Mouse (Mus musculus) heart, postnatal 25 days (tissue): ENCODE measurements at regions not wholly inside any gene's neighbourhood (a gene's known extent, or its start where the extent isn't known, plus 50 kb on each side); places are given as distances from the start of the nearest gene placed in this dataset.

Experiments used
- DNase-seq: peaks from one replicate; pipeline ENCODE4 v3.0.0; 2022; ENCODE audit warnings: low spot score
- intact Hi-C: fragments of 180-260 bp; cut with DNase I; formaldehyde crosslinking; loops from one replicate; pipeline ENCODE4 v1.15.1; 2025

- intact Hi-C loops: no loop called here
- no peak for DNase-seq
Observed at GRCm38 (mm10) chr8:102443006-102443405, 342.4 kb downstream of the Cdh11 start.

GRCm38 (mm10) chr8:102421828-102422227, 363.6 kb downstream of the Cdh11 start:
- no peak for DNase-seq
- intact Hi-C loops: no loop called here

- DNase-seq: no peak
- intact Hi-C loops: no loop called here
Observed at GRCm38 (mm10) chr8:102414931-102415330, 370.5 kb downstream of the Cdh11 start.

GRCm38 (mm10) chr8:102413446-102413845, 372.0 kb downstream of the Cdh11 start:
- intact Hi-C loops: no loop called here

GRCm38 (mm10) chr8:102387591-102387990, 397.9 kb downstream of the Cdh11 start:
- intact Hi-C loops: no loop called here
- DNase-seq: no peak

More at GRCm38 (mm10) chr8:102413446-102413845, 372.0 kb downstream of the Cdh11 start:
- DNase-seq: no peak

GRCm38 (mm10) chr8:102345392-102345791, 440.1 kb downstream of the Cdh11 start:
- intact Hi-C loops: no loop called here
- no peak for DNase-seq

GRCm38 (mm10) chr8:102332511-102332910, 452.9 kb downstream of the Cdh11 start:
- intact Hi-C loops: no loop called here
- DNase-seq: no peak

GRCm38 (mm10) chr8:102331151-102331550, 454.3 kb downstream of the Cdh11 start:
- intact Hi-C loops: no loop called here
- DNase-seq: no peak

GRCm38 (mm10) chr8:102329955-102330354, 455.5 kb downstream of the Cdh11 start:
- no peak for DNase-seq
- intact Hi-C loops: no loop called here
